Comparison of ENCODE assay signal across 1 mouse cellular context in the genomic region with DNA sequence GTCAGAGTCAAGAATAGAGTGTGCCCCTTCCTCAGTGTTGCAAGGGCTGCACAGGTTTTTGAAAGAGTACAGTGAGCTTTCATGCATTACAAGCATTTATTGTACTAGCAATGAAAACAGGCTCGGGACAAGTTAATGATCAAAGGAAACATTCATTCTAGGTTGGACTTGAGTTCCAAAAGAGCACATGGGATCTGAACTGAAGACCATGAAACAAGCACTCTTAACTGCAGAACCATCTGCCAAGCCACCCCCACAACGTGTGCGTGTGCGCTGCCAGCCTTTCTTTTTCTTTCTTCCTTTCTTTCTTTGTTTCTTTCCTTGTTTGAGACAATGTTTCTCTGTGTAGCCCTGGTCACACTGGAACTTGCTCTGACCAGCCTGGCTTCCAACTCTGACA.
TF ChIP-seq lines count a peak whose summit lies in the region.

No protein-coding gene starts in this region.

TF ChIP-seq in myocyte, 11 proteins besides CTCF, POLR2A, EP300 and RAD21 (continued from another document):
- TF ChIP-seq SRF (IDR thresholded peaks at IDR 0.05; ENCODE audit: control insufficient read depth, insufficient read length, low read depth) = no peak
